Mouse (Mus musculus) liver, adult 2 months (tissue): ENCODE results near the gene Atp6ap1.
A peak's percentile ranks its signal among the peaks of the same experiment; 100 is the strongest.

Experiments used
- CTCF ChIP-seq: fragments of 200-500 bp; IDR thresholded peaks from 2 replicates; pipeline ENCODE4 v1.5.1; 2011; ENCODE audit warnings: low read depth, low read length, control low read depth
- POLR2A ChIP-seq: fragments of 200-500 bp; IDR thresholded peaks from 2 replicates; pipeline ENCODE4 v1.6.1; 2011; ENCODE audit warnings: low read length, control low read depth; ENCODE audit not compliant: insufficient read depth; ENCODE audit errors: extremely low read depth

DNA sequence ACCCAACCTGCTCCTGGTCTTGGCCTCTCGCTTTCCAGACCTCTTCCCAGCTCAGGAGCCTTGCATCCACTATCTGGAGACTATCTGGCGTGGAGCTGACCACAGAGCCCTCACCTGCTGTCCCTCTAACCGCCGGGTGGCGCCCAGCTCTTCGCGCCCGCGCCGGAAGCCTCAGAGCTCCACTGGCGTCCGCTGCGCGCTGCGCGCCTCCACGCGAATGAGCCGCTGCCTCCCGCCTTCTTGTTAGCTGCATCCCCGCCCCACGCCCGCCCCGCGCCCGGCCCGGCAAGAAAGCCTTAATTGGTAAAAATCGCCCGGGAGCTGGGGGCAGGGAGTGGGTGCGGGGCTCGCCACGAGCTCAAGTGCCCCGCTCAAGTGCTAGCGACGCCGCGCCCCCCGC lies 47.3 kb upstream of the Atp6ap1 start, which contains the start of gene Flna:
- peak; percentile 58 for TF ChIP-seq CTCF
- TF ChIP-seq POLR2A = no peak
